Mouse (Mus musculus) thymus, adult 2 months (tissue): ENCODE measurements around the gene Dda1. TPM values are rescaled to one million over a fixed set of nuclear protein-coding genes. Genes with fewer than 3 reads are reported as not detected.

ENCODE experiments used
- DNase-seq: peaks from one replicate; pipeline ENCODE4 v3.0.0; 2021
- H3K27ac ChIP-seq: fragments of 200-500 bp; 2 replicates; pipeline ENCODE4 v1.5.1; 2012; ENCODE audit warnings: low read length, control low read depth; ENCODE audit not compliant: control insufficient read depth, insufficient read depth
- H3K27me3 ChIP-seq: fragments of 200-500 bp; 2 replicates; pipeline ENCODE4 v1.6.1; 2012; ENCODE audit warnings: mild to moderate bottlenecking, low read length, moderate library complexity, mixed read lengths; ENCODE audit not compliant: control insufficient read depth, insufficient read depth
- H3K36me3 ChIP-seq: fragments of 200-500 bp; 2 replicates; pipeline ENCODE4 v1.6.1; 2012; ENCODE audit warnings: mild to moderate bottlenecking, low read length, moderate library complexity; ENCODE audit not compliant: control insufficient read depth, insufficient read depth
- H3K4me1 ChIP-seq: fragments of 200-500 bp; replicated peaks from 2 replicates; pipeline ENCODE4 v1.6.1; 2012; ENCODE audit warnings: low read length; ENCODE audit not compliant: control insufficient read depth, insufficient read depth
- H3K4me3 ChIP-seq: fragments of 200-500 bp; 2 replicates; pipeline ENCODE4 v1.5.1; 2012; ENCODE audit warnings: mild to moderate bottlenecking, low read length, control low read depth, moderate library complexity; ENCODE audit not compliant: control insufficient read depth, insufficient read depth
- CTCF ChIP-seq: fragments of 200-500 bp; IDR thresholded peaks from 2 replicates; pipeline ENCODE4 v1.5.1; 2012; ENCODE audit warnings: mild to moderate bottlenecking, control low read depth, low read length, moderate library complexity, borderline replicate concordance; ENCODE audit not compliant: control insufficient read depth, poor library complexity, insufficient read depth; ENCODE audit errors: extremely low read depth
- POLR2A ChIP-seq: fragments of 200-500 bp; IDR thresholded peaks from 2 replicates; pipeline ENCODE4 v1.6.1; 2012; ENCODE audit warnings: mild to moderate bottlenecking, low read length, control low read depth, moderate library complexity; ENCODE audit not compliant: control insufficient read depth, poor library complexity, insufficient read depth; ENCODE audit errors: extremely low read depth
- WGBS: fragments of 180-500 bp; shearing (Covaris S2); methylation state at CpG from one replicate; pipeline ENCODE4 v1.1.7; 2018; 5-methylcytosine and 5-hydroxymethylcytosine counted together
- polyA plus RNA-seq: library from polyadenylated mRNA; depleted of rRNA; stranded (reverse); fragments of >200 nt; gene quantifications from 2 replicates; pipeline ENCODE4 v1.2.3, GENCODE M21; 2012

Gene Dda1
- polyA plus RNA-seq, 1 experiment = 216 TPM

- Histone ChIP-seq H3K4me1 (0 out of 2 replicates have a peak, but pooled peaks cover 3% of the 10 kb centered on the region), H3K27me3 (no peaks in the 10 kb centered on the region), H3K36me3 (peaks cover 2% of the 10 kb centered on the region; the same call in 1 of the 2 replicates), H3K4me3 (no peak overlapping the region), H3K27ac (no peak overlapping the region)
- no peak for DNase-seq
- 81% methylated on average over 11 of the region's 11 CpGs for WGBS
- no peak for TF ChIP-seq CTCF
- TF ChIP-seq POLR2A = no peak
These were observed 17.2 kb upstream of the Dda1 start for GRCm38 (mm10) chr8:71451777-71452176.

- H3K27ac ChIP-seq = no peak overlapping the region
- H3K4me3 ChIP-seq = no peak overlapping the region
- TF ChIP-seq CTCF = no peak
- TF ChIP-seq POLR2A = no peak
- 0 out of 2 replicates have a peak, but pooled peaks cover 3% of the 10 kb centered on the region for H3K4me1 ChIP-seq
- H3K36me3 ChIP-seq = peaks cover 11% of the 10 kb centered on the region
- no peaks in the 10 kb centered on the region for H3K27me3 ChIP-seq
- 85% methylated on average over 2 of the region's 2 CpGs for WGBS
- DNase-seq = no peak
These were observed 16.3 kb upstream of the Dda1 start for GRCm38 (mm10) chr8:71452669-71453068.

GRCm38 (mm10) chr8:71454668-71455067, 14.3 kb upstream of the Dda1 start:
- 92% methylated on average over 8 of the region's 8 CpGs for WGBS
- H3K4me1 ChIP-seq = 0 out of 2 replicates have a peak, but pooled peaks cover 3% of the 10 kb centered on the region
- peaks cover 30% of the 10 kb centered on the region for H3K36me3 ChIP-seq
- no peak overlapping the region for H3K27ac ChIP-seq
- H3K4me3 ChIP-seq = no peak overlapping the region
- DNase-seq = no peak
- no peaks in the 10 kb centered on the region for H3K27me3 ChIP-seq
- TF ChIP-seq POLR2A (no peak), CTCF (no peak)

GRCm38 (mm10) chr8:71456906-71457305, 12.1 kb upstream of the Dda1 start:
- no peak overlapping the region for H3K27ac ChIP-seq
- no peak for DNase-seq
- peaks cover 15% of the 10 kb centered on the region for H3K4me1 ChIP-seq
- no peak for TF ChIP-seq POLR2A
- no peak for TF ChIP-seq CTCF
- peaks cover 43% of the 10 kb centered on the region for H3K36me3 ChIP-seq
- no peak overlapping the region for H3K4me3 ChIP-seq
- H3K27me3 ChIP-seq = no peaks in the 10 kb centered on the region
- WGBS = 87% methylated on average over 22 of the region's 22 CpGs

- DNase-seq = no peak
- Histone ChIP-seq H3K27ac (no peak overlapping the region), H3K4me1 (peaks cover 18% of the 10 kb centered on the region), H3K4me3 (no peak overlapping the region), H3K27me3 (no peaks in the 10 kb centered on the region), H3K36me3 (peaks cover 43% of the 10 kb centered on the region)
- TF ChIP-seq CTCF (no peak), POLR2A (no peak)
- WGBS = 96% methylated on average over 20 of the region's 20 CpGs
These were observed 11.2 kb upstream of the Dda1 start for GRCm38 (mm10) chr8:71457659-71458270.

GRCm38 (mm10) chr8:71460716-71461115, 8.3 kb upstream of the Dda1 start:
- 97% methylated on average over 6 of the region's 6 CpGs for WGBS
- Histone ChIP-seq H3K4me1 (peaks cover 30% of the 10 kb centered on the region), H3K27ac (no peak overlapping the region)

More at GRCm38 (mm10) chr8:71460716-71461115, 8.3 kb upstream of the Dda1 start:
- Histone ChIP-seq H3K4me3 (no peak overlapping the region), H3K27me3 (no peaks in the 10 kb centered on the region), H3K36me3 (peaks cover 43% of the 10 kb centered on the region)
- no peak for TF ChIP-seq POLR2A
- TF ChIP-seq CTCF = no peak
- DNase-seq = no peak
